Mouse (Mus musculus) cerebellum, adult 2 months (tissue): ENCODE data around the gene Stum. TPM values are rescaled to one million over a fixed set of nuclear protein-coding genes. Genes with fewer than 3 reads are reported as not detected.
A peak's percentile ranks its signal among the peaks of the same experiment; 100 is the strongest.

Experiments
- DNase-seq, 2 experiments: peaks; one replicate each; pipeline ENCODE4 v3.0.0; 2021
- H3K27ac ChIP-seq: fragments of 200-500 bp; 2 replicates; pipeline ENCODE4 v1.5.1; 2012; ENCODE audit warnings: low read length, control low read depth, inconsistent platforms; ENCODE audit not compliant: insufficient read depth
- H3K27me3 ChIP-seq: fragments of 200-500 bp; 2 replicates; pipeline ENCODE4 v1.6.1; 2012; ENCODE audit warnings: inconsistent platforms, mild to moderate bottlenecking, low read length, moderate library complexity; ENCODE audit not compliant: control insufficient read depth, insufficient read depth
- H3K4me1 ChIP-seq: fragments of 200-500 bp; 2 replicates; pipeline ENCODE4 v1.6.1; 2011; ENCODE audit warnings: low read length; ENCODE audit not compliant: control insufficient read depth, insufficient read depth
- H3K4me3 ChIP-seq: fragments of 200-500 bp; replicated peaks from 2 replicates; pipeline ENCODE3; 2011; ENCODE audit warnings: mild to moderate bottlenecking, low read depth, low read length, control low read depth; ENCODE audit not compliant: insufficient read depth
- CTCF ChIP-seq: fragments of 200-500 bp; IDR thresholded peaks from 2 replicates; pipeline ENCODE4 v1.5.1; 2011; ENCODE audit warnings: low read depth, mild to moderate bottlenecking, control low read depth, low read length, moderate library complexity, borderline replicate concordance; ENCODE audit not compliant: insufficient read depth
- POLR2A ChIP-seq: fragments of 200-500 bp; IDR thresholded peaks from 2 replicates; pipeline ENCODE4 v1.6.1; 2011; ENCODE audit warnings: low read length, control low read depth, borderline replicate concordance; ENCODE audit not compliant: insufficient read depth
- WGBS: fragments of 180-500 bp; shearing (Covaris S2); methylation state at CpG from one replicate; pipeline ENCODE4 v1.1.7; 2018; 5-methylcytosine and 5-hydroxymethylcytosine counted together
- polyA plus RNA-seq: library from polyadenylated mRNA; depleted of rRNA; stranded (reverse); fragments of >200 nt; gene quantifications from 2 replicates; pipeline ENCODE4 v1.2.3, GENCODE M21; 2012

The Stum gene
- polyA plus RNA-seq, 1 experiment: 7.3 TPM

- TF ChIP-seq CTCF: no peak
- no peak for TF ChIP-seq POLR2A
- Histone ChIP-seq H3K4me3 (no peak overlapping the region), H3K27ac (no peak overlapping the region), H3K27me3 (no peaks in the 10 kb centered on the region), H3K4me1 (peaks cover 18% of the 10 kb centered on the region)
- no peak for DNase-seq
- WGBS: 93% methylated on average over 5 of the region's 5 CpGs
Measured at GRCm38 (mm10) chr1:180464357-180464756, 18.9 kb downstream of the Stum start.

GRCm38 (mm10) chr1:180462983-180463475, 20.3 kb downstream of the Stum start:
- H3K27me3 ChIP-seq: no peaks in the 10 kb centered on the region
- no peak for TF ChIP-seq CTCF
- no peak for TF ChIP-seq POLR2A
- WGBS: 77% methylated on average over 5 of the region's 5 CpGs

GRCm38 (mm10) chr1:180462396-180462795, 20.9 kb downstream of the Stum start:
- Histone ChIP-seq H3K27me3 (no peaks in the 10 kb centered on the region), H3K4me3 (no peak overlapping the region), H3K4me1 (peaks cover 33% of the 10 kb centered on the region), H3K27ac (no peak overlapping the region)
- DNase-seq: peak; percentile 21 to 38
- TF ChIP-seq CTCF: no peak
- no peak for TF ChIP-seq POLR2A
- 33% methylated on average over 5 of the region's 5 CpGs for WGBS

More at GRCm38 (mm10) chr1:180462983-180463475, 20.3 kb downstream of the Stum start:
- Histone ChIP-seq H3K4me3 (no peak overlapping the region), H3K4me1 (peaks cover 29% of the 10 kb centered on the region), H3K27ac (no peak overlapping the region)
- DNase-seq: peak in 1 of 2 experiments; percentile 27

- WGBS: 83% methylated on average over 5 of the region's 5 CpGs
- H3K27me3 ChIP-seq: no peaks in the 10 kb centered on the region
- TF ChIP-seq CTCF (no peak), POLR2A (no peak)
- no peak overlapping the region for H3K27ac ChIP-seq
- H3K4me3 ChIP-seq: no peak overlapping the region
- DNase-seq: no peak
- peaks cover 33% of the 10 kb centered on the region for H3K4me1 ChIP-seq
Measured at GRCm38 (mm10) chr1:180460721-180461120, 22.6 kb downstream of the Stum start.

- WGBS: 10% methylated on average over 3 of the region's 3 CpGs
Measured at GRCm38 (mm10) chr1:180458680-180459079, 24.6 kb downstream of the Stum start.

GRCm38 (mm10) chr1:180458274-180458673, 25.0 kb downstream of the Stum start:
- H3K4me1 ChIP-seq: peaks cover 27% of the 10 kb centered on the region
- H3K27me3 ChIP-seq: no peaks in the 10 kb centered on the region; the same call in 1 of the 2 replicates
- TF ChIP-seq POLR2A: no peak
- no peak for TF ChIP-seq CTCF
- WGBS: 9% methylated on average over 6 of the region's 6 CpGs
- DNase-seq: peak; percentile 48 to 61
- no peak overlapping the region for H3K27ac ChIP-seq
- H3K4me3 ChIP-seq: no peak overlapping the region

More at GRCm38 (mm10) chr1:180458680-180459079, 24.6 kb downstream of the Stum start:
- peaks cover 27% of the 10 kb centered on the region for H3K4me1 ChIP-seq
- TF ChIP-seq CTCF: no peak
- no peak overlapping the region for H3K4me3 ChIP-seq
- DNase-seq: peak in 1 of 2 experiments; percentile 30
- H3K27me3 ChIP-seq: no peaks in the 10 kb centered on the region
- H3K27ac ChIP-seq: no peak overlapping the region

GRCm38 (mm10) chr1:180449641-180450040, 33.7 kb downstream of the Stum start:
- Histone ChIP-seq H3K27ac (no peak overlapping the region), H3K4me3 (no peak overlapping the region), H3K27me3 (no peaks in the 10 kb centered on the region; the same call in 1 of the 2 replicates), H3K4me1 (no peaks in the 10 kb centered on the region)
- no peak for DNase-seq
- WGBS: 34% methylated on average over 2 of the region's 2 CpGs
- no peak for TF ChIP-seq CTCF
- no peak for TF ChIP-seq POLR2A

- Histone ChIP-seq H3K4me1 (no peaks in the 10 kb centered on the region), H3K4me3 (no peak overlapping the region), H3K27ac (no peak overlapping the region), H3K27me3 (no peaks in the 10 kb centered on the region)
- 75% methylated on average over 3 of the region's 3 CpGs for WGBS
- TF ChIP-seq POLR2A (no peak), CTCF (no peak)
- no peak for DNase-seq
Measured at GRCm38 (mm10) chr1:180444411-180444810, 38.9 kb downstream of the Stum start.
